Mouse (Mus musculus) gastrocnemius, adult 2 months (tissue): ENCODE data around the gene Naalad2. TPM values are rescaled to one million over a fixed set of nuclear protein-coding genes. Genes with fewer than 3 reads are reported as not detected.
"Not testable (repeated sequence)": the region's sequence is repeated elsewhere in the genome, so short reads cannot be mapped to it uniquely, and the experiment has no call there.

Experiments
- DNase-seq: peaks from one replicate; pipeline ENCODE4 v3.0.0; 2022
- H3K27ac ChIP-seq: fragments of 200-600 bp; 2 replicates; pipeline ENCODE4 v1.8.1; 2022; ENCODE audit warnings: mild to moderate bottlenecking
- H3K4me3 ChIP-seq: fragments of 200-600 bp; 2 replicates; pipeline ENCODE4 v1.8.1; 2022; ENCODE audit warnings: mild to moderate bottlenecking, moderate library complexity
- CTCF ChIP-seq: fragments of 200-600 bp; IDR thresholded peaks from 2 replicates; pipeline ENCODE4 v1.8.1; 2022; ENCODE audit warnings: antibody characterized with exemption, mild to moderate bottlenecking, moderate library complexity
- intact Hi-C: fragments of 180-260 bp; cut with DNase I; formaldehyde crosslinking; loops from one replicate; pipeline ENCODE4 v1.15.1; 2025
- total RNA-seq, 2 experiments: library from RNA; stranded (reverse); gene quantifications; 2 replicates each; pipeline ENCODE4 v1.2.3; 2021

Naalad2 gene
- total RNA-seq, 2 experiments from 2014 or later = 3.1 to 5.5 TPM

DNA sequence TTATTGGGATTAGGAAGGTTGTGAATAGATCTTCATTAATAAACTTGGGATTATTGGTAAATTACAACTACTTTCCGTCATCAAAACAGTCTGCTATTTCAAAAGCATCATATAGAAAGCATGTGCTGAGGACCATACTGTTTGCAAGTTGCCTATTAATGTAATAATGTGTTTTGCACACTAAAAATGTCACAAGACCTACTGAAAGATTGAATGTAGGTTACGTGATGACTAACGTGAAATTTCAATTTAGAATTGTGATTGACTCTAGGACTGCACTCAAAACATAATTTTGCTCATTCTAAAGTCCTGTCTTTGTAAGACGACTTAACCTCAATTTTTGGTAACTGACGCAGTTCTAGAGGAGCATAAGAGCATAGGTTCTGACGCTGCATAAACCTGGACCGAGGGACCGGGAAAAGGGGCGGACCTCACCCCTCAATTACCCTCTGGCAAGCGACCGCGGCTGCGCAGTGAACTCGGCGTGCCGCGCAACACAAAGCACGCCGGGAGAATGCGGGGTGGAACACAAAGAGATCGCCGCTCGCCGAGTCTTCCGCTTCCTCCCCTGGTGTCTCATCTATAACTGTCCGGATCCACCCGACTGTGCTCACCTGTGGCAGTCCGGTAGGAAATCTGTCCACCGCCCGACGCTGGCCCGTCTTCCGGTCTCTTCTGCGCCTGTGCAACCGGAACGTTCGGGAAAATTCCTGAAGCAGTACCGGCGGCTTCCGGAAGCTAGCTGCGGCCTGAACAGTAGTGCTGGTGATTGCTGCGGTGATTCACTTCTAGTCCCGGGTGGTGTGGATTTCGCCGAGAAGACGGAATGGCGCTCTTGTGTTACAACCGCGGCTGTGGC lies 111.0 kb downstream of the Naalad2 start, which contains the start of gene Chordc1:
Gene Chordc1, plus strand, starts transcription at position 555 of the 859 bp plus-strand sequence.
- intact Hi-C loops = loop anchor here (2.0 to 10.0 kb wide), 2 partner anchors 181 to 1333 kb away; partner anchors contain the start of gene Zfp317
- peak; percentile 96 for DNase-seq
- Histone ChIP-seq H3K27ac (peak within 1 kb of the TSS; percentile 97), H3K4me3 (peak within 1 kb of the TSS; percentile 89)
- TF ChIP-seq CTCF = peak; percentile 60

DNA sequence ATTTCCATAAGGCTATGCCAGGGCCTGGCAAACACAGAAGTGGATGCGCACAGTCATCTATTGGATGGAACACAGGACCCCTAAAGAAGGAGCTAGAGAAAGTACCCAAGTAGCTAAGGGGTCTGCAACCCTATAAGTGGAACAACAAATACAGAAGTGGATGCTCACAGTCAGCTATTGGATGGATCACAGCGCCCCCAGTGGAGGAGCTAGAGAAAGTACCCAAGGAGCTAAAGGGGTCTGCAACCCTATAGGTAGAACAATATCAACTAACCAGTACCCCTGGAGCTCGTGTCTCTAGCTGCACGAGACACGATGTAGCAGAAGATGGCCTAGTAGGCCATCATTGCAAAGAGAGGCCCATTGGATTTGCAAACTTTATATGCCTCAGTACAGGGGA lies 124.1 kb downstream of the Naalad2 start:
- H3K4me3 ChIP-seq, DNase-seq, intact Hi-C loops: not testable (repeated sequence)

DNA sequence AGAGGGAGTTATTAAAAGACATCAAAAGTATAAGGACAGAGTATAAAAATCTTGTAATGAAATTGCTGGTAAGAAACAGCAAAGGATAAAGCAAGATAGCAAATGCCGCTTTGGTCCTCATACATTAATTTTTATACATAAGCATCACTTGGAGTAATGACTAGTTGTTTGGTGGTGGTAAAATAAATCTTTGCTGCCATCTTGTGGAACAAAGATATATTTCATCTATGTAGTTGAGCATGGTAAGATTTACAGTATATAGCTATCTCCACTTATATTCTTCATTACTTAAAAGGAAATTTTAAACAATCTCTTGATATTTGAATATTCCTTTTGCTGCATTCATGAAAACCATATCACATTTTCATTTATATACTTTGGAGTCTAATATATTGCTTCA lies 125.3 kb downstream of the Naalad2 start:
- H3K4me3 ChIP-seq = no peak overlapping the region
- TF ChIP-seq CTCF = peak; percentile 51
- H3K27ac ChIP-seq = no peak overlapping the region
- intact Hi-C loops = no loop called here
- no peak for DNase-seq

More for the DNA sequence above, 124.1 kb downstream of the Naalad2 start:
- TF ChIP-seq CTCF = peak; percentile 51
- not testable (repeated sequence) for H3K27ac ChIP-seq

DNA sequence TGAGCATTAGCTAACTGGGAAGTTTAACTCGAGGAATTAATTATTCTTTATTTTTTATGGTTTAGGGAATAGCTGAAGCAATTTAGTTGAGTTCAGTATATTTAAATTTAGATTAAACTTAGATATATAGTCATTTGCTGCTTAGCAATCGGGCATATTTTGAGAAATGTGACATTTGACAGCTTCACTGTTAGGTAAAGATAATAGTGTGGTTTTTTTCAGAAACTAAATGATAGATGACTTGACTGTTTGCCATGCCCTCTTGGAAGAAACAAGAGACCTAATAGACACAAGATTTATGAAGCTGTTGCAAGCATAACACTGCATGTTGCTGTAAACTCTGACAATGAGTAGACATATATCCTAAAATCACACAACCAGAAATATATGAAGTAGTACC lies 126.0 kb downstream of the Naalad2 start:
- Histone ChIP-seq H3K27ac (no peak overlapping the region), H3K4me3 (no peak overlapping the region)
- DNase-seq = no peak
- intact Hi-C loops = no loop called here
- no peak for TF ChIP-seq CTCF

DNA sequence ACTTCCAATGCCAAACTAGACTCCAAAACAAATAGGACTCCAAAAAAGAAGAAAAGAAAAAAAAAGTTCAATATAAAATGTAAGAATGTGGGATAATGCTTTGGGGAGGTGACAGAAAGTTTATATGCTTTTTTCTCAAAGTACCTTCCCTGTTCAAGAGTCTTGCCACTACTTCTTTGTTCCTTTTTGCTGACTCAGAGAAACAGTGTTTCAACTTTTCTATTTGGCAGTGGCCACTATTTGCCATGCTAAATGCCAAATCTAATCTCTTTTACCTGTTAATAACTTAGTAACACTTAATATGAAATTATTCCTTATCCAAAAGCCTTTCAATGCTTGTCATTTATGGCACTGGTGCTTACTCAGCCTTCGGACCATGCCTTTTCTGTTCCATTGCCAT lies 126.9 kb downstream of the Naalad2 start:
- no peak for DNase-seq
- no peak for TF ChIP-seq CTCF
- Histone ChIP-seq H3K4me3 (no peak overlapping the region), H3K27ac (no peak overlapping the region)
- intact Hi-C loops = no loop called here

Other genes starting within 250 kb of the Naalad2 start
- gene Chordc1, start 110.9 kb downstream of the Naalad2 start, total RNA-seq = 10 to 100 TPM; 60.3 to 66.2 TPM
- gene Ubtfl1, start 1.4 kb upstream of the Naalad2 start, total RNA-seq = not detected
- not detected for gene Mbd3l2, start 27.7 kb upstream of the Naalad2 start, total RNA-seq
- under 1 TPM; 0.61 to 0.81 TPM for gene Zfp558, start 75.3 kb upstream of the Naalad2 start, total RNA-seq
- gene Mbd3l1, start 75.4 kb upstream of the Naalad2 start, total RNA-seq = not detected